Mouse (Mus musculus): Measurements from ENCODE around the gene Uba7.
A peak's percentile ranks its signal among the peaks of the same experiment; 100 is the strongest.

The Uba7 gene

GRCm38 (mm10) chr9:107975399-107976386 is at the start of gene Uba7:
Gene Uba7 (plus strand): TSS chr9:107975505.
- no peak for DNase-seq

GRCm38 (mm10) chr9:107926920-107927420 is 48.3 kb upstream of the Uba7 start:
- no peak for DNase-seq

- no peak for DNase-seq
Observed at GRCm38 (mm10) chr9:107927749-107928148, 47.6 kb upstream of the Uba7 start.

- no peak for DNase-seq
Observed at GRCm38 (mm10) chr9:107928169-107928568, 47.1 kb upstream of the Uba7 start, which contains the start of gene Actl11. Gene Actl11 (plus strand): TSS chr9:107928469.

GRCm38 (mm10) chr9:107932221-107932620 is 43.1 kb upstream of the Uba7 start:
- no peak for DNase-seq

GRCm38 (mm10) chr9:107934146-107934545 is 41.2 kb upstream of the Uba7 start:
- peak; percentile 73 for DNase-seq

GRCm38 (mm10) chr9:107935374-107935773 is 39.9 kb upstream of the Uba7 start, which contains the start of gene Camkv:
Gene Camkv (plus strand): TSS chr9:107935674.
- DNase-seq: no peak

GRCm38 (mm10) chr9:107935790-107936214 is 39.5 kb upstream of the Uba7 start:
- peak; percentile 62 for DNase-seq

- DNase-seq: peak; percentile 78
Observed at GRCm38 (mm10) chr9:107936215-107936822, 39.0 kb upstream of the Uba7 start.

- DNase-seq: no peak
Observed at GRCm38 (mm10) chr9:107936831-107937230, 38.5 kb upstream of the Uba7 start.

GRCm38 (mm10) chr9:107947241-107948194 is 27.8 kb upstream of the Uba7 start:
- DNase-seq: no peak

- no peak for DNase-seq
Observed at GRCm38 (mm10) chr9:107949184-107949921, 26.0 kb upstream of the Uba7 start.

GRCm38 (mm10) chr9:107949922-107950235 is 25.4 kb upstream of the Uba7 start, which contains the start of gene Traip:
Gene Traip (plus strand): TSS chr9:107950136.
- no peak for DNase-seq

- DNase-seq: peak; percentile 95
Observed at GRCm38 (mm10) chr9:107950460-107951355, 24.6 kb upstream of the Uba7 start.

GRCm38 (mm10) chr9:107955613-107956289 is 19.6 kb upstream of the Uba7 start:
- DNase-seq: no peak

- no peak for DNase-seq
Observed at GRCm38 (mm10) chr9:107957141-107957540, 18.2 kb upstream of the Uba7 start.

- DNase-seq: no peak
Observed at GRCm38 (mm10) chr9:107959896-107960295, 15.4 kb upstream of the Uba7 start.

GRCm38 (mm10) chr9:107960928-107961327 is 14.4 kb upstream of the Uba7 start:
- DNase-seq: no peak

GRCm38 (mm10) chr9:107961351-107961762 is 13.9 kb upstream of the Uba7 start:
- peak; percentile 75 for DNase-seq

- DNase-seq: peak; percentile 64
Observed at GRCm38 (mm10) chr9:107961881-107962280, 13.4 kb upstream of the Uba7 start.

All from right cerebral cortex, postnatal 14 days (tissue).